Mouse (Mus musculus) mesoderm, embryonic 11.5 days (tissue): ENCODE data around the gene Glul.

Experiments
- DNase-seq: peaks from one replicate; pipeline ENCODE4 v3.0.0-alpha.2; 2012; ENCODE audit warnings: low read depth, low spot score

Glul gene

DNA sequence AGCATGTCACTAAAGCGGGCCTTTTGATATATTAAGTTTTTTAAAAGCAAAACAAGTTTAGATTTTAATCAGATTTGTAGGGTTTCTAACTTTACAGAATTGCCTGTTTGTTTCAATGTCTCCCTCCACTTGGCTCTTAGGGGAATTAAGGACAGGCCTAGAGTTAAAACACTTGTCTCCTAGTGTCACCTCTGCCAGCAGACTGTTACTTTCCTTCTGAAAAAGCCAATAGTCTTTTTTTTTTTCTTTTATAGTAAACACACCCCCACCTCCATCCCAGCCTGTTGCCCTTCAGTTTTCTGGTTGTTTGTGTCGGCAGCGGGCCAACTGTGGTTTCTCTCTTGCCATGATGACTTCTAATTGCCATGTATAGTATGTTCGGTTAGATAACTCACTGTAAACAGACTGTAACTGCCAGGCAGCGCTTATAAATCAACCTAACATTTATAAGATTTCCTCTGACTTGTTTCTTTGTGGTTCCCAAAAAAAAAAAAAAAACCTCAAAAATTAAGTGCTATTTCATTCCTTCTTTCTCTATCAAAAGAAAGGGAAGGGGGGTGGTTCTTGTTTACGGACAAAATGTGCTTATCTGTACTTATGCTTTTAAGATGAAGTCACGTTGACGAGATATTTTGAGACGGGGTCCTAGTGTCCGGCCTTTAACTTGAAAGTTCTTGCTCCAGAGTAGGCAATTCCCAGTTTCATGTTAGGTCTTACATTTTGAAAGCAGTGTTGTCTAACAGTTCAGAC is 9.6 kb downstream of the Glul start:
- no peak for DNase-seq

DNA sequence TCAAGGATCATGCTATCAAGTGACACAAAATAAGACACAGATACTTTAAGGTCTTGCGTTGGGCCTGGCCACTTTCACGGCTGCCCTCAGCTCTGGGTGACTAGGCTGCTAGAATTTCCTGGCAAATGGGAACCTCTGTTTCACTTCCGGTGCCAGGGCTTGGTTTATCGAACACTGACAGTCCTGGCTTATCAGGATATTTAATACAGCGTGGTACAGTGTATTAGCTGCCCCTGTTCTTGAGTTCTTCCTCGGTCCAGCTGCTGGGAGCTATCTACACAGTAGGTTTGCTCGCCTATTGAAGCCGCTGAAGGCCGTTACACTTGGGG is 10.2 kb downstream of the Glul start:
- DNase-seq, result no peak

DNA sequence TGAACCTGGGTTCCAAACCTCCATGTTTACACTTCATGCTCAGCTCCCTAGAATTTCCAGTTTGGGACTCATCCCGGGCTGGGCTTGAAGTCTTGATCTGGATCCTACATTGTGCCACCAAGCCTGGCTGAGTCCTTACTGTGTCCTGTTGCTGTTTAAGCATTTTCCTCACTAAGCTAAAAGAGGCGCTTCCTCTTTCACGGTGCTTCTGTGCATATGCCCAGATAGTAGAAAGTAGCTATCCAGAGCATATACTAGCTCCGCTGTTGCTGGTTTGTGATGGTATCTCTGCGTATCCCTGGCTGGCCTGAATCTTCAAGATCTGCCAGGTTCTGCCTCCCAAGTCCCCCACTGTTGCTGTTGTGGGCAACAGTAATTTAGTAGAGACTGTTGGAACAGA is 10.7 kb downstream of the Glul start:
- DNase-seq, result no peak

GRCm38 (mm10) chr1:153911276-153911795 is 11.6 kb downstream of the Glul start:
- no peak for DNase-seq

DNA sequence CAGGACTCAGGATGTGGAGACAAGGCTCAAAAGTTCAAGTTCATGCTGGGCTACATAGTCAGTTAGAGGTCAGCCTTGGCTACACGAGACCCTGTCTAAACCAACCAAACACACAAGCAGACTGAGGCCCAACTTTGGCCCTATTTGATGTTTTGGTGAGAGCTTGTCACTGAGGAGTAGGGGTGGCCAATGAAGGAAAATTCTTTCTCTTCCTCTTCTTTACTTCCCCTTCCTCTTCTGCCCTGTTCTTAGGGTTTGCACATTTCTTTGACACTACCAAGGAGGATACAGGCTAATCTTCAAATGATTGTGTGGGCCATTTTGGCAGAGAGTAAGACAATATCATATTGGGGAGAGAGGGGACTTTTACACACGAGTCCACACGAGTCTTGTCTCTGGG is 14.1 kb downstream of the Glul start:
- DNase-seq, result no peak

DNA sequence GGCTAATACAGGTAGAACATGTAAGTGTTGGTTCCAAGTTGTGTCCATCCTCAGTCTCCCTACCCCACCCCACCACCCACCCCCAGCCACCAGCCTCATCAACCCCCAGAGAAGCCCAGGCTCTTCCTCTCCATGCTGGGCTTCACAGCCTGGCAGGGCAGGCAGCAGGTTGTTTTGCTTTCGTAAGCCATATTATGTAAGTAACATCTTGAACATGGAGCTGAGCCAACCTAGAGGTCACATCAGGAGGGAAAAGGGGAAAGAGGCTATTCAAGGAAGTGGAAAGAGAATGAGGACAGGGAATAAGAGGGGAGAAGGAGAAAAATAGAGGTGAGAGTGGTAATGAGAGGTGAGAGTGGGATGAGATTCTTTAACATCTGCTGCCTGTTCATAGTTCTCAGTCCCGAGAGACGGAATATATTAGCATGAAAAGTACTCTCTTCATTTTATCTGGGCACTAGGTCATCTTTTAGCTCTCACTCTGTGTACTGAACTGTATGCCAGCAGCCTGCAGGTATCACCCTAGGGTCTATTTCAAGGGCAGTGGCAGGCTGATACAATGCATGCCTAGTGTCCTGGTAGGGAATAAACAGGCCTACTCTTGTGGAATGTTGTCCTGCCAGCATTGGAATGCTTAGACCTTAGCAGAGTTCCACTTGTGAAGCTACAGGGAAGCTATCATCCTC is 18.9 kb downstream of the Glul start:
- no peak for DNase-seq

GRCm38 (mm10) chr1:153921642-153922041 is 21.9 kb downstream of the Glul start:
- DNase-seq, result no peak

DNA sequence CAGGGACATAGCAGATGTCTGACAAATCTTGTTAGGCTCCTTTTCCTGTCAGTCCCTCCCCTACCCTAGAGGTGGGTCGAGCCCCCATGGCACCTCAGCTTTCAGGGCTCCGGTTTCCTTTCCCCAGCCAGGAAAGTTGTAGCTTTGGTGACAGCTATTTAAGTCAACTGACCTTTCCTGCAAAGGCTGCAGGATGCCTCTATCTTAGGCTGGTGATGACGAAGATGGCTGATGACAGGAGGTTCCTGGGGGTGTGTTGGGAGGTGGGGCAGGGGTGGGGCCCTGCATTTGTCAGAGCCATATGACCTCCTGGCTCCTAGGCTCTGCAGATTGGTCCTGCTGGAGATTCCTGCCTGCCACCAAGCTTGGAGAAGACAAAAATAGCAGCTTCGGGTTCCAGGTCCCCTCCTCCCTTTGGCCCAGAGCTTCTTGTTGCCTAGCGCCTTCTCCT is 22.9 kb downstream of the Glul start:
- DNase-seq, result no peak

GRCm38 (mm10) chr1:153924395-153925385 is 24.9 kb downstream of the Glul start:
- DNase-seq, result no peak

DNA sequence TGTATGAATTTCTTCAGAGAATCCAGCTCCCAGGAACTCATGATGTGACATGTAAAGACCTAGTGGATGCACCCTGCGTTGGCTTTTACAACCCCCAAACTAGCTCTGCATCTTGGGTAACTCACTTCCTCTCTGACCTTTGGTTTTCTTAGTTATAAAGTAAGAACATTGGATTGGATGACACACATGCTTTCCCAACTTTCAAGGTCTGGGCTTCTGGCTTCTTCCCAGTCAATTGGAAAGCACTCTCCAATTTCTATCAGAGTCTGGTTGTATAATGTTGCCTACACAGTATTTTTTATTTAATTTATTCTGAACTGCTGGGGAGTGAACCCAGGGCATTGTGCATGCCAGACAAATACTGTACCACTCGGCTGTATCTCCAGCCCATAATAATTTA is 30.7 kb downstream of the Glul start:
- DNase-seq, result no peak

- DNase-seq, result no peak
These were observed 34.0 kb downstream of the Glul start for GRCm38 (mm10) chr1:153933772-153934171.

DNA sequence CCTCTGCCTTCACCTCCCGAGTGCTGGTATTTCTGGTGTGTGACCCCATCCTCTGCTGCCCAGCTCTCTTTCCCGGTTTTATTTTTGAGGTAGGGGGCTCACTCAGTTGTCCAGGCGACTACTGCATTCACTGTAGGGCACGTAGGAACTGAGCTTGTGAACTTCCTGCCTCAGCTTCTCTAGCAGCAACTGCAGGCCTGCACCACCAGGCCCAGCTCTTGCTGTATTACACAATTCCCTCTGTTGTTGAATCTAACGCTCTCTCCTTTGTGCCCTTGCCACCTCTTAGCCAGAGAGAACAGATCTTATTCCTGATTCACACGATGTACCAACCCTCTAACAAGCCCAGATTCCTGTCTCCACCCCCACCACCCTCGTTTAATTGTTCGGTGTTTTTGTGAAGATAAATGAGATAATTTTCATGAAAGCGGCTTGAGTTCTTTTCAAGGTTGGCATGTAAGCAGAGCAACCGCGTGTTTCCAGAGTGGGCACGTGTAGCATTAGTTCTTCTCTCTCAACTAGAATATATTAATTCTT is 36.2 kb downstream of the Glul start:
- DNase-seq, result no peak

- no peak for DNase-seq
These were observed 37.3 kb downstream of the Glul start for GRCm38 (mm10) chr1:153937025-153937424.

GRCm38 (mm10) chr1:153940986-153941385 is 41.2 kb downstream of the Glul start:
- no peak for DNase-seq

DNA sequence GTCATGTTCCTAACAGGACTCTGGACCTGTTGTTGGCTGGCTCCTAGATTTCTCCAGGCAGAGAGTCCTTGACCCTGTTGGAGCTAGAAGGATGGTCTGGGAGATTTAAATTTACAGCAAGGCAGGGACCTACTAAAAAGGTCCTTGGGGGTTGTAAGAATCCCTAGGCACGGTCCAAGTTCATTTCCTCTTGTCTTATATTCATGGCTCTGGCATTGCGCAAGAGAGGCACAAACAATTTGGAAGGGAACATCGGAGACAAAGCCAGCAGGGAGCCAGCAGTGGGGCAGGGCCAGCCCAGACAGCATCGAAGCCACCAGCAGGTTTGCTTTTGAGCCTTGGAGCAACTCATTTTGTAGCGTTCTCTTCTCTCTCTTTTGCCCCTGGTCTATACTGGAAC is 45.4 kb downstream of the Glul start:
- no peak for DNase-seq

GRCm38 (mm10) chr1:153946971-153947370 is 47.2 kb downstream of the Glul start:
- DNase-seq, result no peak

GRCm38 (mm10) chr1:153947837-153948236 is 48.1 kb downstream of the Glul start:
- DNase-seq, result no peak

DNA sequence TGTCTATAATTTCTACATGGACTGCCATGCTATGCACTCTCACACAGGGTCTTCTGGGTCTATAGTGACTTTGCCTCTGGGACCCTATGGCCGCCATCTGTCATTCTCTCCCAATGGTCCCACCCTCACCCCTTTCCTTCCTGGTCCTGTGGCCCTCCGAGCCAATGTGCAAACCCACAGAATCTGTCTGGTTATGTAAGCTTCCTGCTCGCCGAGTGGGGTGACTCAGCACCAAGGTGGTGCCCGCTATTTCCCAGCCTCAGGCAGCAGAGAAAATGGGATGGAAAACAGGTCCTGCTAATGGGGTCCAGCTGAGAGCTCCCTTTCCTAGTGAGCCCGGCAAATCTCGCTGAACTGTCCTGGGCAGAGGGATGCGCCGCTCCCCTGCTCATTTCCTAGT is 53.5 kb downstream of the Glul start:
- no peak for DNase-seq

- no peak for DNase-seq
These were observed 54.1 kb downstream of the Glul start for GRCm38 (mm10) chr1:153953797-153954196.

- DNase-seq, result no peak
These were observed 58.1 kb downstream of the Glul start for GRCm38 (mm10) chr1:153957850-153958249.
